Mouse (Mus musculus): ENCODE measurements around the gene Izumo4.

The Izumo4 gene

GRCm38 (mm10) chr10:80669737-80670485 lies 32.1 kb upstream of the Izumo4 start:
- no peak for DNase-seq (ENCODE audit: low spot score in 2 of 2)

DNA sequence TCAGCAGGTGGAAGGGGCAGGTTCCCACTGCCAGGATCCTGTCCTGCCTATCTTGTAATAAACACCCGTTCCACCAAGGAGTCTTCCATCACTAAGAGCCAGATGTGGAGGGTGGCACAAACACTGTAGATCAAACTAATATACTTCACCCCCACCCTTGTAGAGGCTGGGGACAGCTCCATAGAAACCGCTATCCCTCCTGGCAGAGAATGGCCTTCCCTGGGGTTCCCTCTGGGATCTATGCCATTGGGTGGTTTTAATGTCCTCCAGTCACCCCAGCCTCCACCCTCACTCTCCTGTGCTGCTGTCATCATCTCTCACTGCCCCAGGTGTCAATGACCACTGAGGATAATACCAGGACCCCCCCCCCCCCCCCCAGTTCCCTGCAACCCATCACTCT lies 31.5 kb upstream of the Izumo4 start:
- DNase-seq (ENCODE audit: low spot score in 2 of 2), result no peak

- no peak for DNase-seq (ENCODE audit: low spot score in 2 of 2)
Observed at GRCm38 (mm10) chr10:80671251-80671650, 30.7 kb upstream of the Izumo4 start.

- no peak for DNase-seq (ENCODE audit: low spot score in 2 of 2)
Observed at GRCm38 (mm10) chr10:80671936-80672690, 29.9 kb upstream of the Izumo4 start.

GRCm38 (mm10) chr10:80673690-80674089 lies 28.3 kb upstream of the Izumo4 start:
- DNase-seq (ENCODE audit: low spot score in 2 of 2), result no peak

DNA sequence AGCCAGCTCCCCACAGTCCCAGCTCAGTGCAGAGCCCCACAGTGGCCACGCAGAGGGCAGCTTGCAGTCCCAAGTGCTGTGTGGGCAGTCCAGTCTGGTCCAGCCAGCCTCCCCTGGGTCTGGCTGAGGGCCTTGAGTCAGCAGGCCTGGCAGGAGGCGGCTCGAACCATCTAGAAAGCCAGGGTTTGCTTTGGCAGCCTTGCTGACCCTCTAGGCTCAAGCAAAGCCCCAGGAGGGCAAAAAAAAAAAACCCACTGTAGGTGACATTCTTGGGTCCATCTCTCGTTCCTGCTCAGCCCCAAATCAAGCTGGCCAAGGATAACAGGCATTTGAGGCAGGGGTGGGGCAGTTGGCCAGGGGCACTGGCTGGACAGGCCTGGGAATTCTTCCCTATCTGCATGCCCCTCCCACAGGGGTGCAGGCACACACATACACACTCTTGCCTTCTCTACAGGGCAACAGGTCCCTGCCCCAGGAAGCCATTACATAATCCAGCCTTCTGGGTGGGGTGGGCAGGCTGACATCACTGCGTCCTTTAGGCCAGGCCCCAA lies 27.7 kb upstream of the Izumo4 start:
- peak in 1 of 2 experiments; percentile 34 for DNase-seq (ENCODE audit: low spot score in 2 of 2)

GRCm38 (mm10) chr10:80674851-80675404 lies 27.1 kb upstream of the Izumo4 start:
- peak in 1 of 2 experiments; percentile 15 for DNase-seq (ENCODE audit: low spot score in 2 of 2)

- peak in 1 of 2 experiments; percentile 24 for DNase-seq (ENCODE audit: low spot score in 2 of 2)
Observed at GRCm38 (mm10) chr10:80675405-80676197, 26.4 kb upstream of the Izumo4 start.

- peak; percentile 99 for DNase-seq (ENCODE audit: low spot score in 2 of 2)
Observed at GRCm38 (mm10) chr10:80676198-80676928, 25.6 kb upstream of the Izumo4 start.

DNA sequence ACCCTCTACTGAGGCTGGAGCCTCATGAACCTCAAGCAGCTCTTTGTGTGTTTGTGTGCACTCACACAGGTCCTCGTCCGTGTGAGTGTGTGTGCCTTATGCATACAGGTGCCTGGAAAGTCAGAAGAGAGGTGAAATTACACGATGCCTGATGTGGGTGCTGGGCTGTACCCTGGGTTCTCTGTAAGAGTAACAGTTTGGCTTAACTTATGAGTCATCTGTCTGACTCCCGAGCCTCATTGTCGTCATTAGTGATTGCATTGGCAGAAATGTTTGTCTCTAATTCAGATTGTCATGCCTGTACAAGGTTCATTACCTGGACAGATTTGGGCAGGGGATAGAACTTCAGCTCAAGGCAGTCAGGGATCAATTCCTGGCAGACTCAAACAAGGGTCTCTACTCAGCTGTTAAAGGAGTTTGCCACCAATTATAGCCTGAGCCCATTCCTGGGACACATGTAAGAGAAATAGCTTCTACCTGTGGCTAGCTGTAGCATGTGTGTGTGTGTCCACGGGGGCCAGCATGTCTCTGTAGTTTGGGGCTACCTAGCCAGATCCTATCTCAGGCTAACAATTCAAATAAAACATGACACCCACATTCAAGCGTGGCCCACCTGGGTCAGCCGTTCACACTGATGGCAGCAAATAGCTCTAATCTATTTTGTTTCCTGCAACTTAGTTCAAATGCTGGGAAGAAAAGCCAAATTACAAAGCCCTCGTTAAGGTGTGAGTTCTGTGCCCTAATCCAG lies 24.7 kb upstream of the Izumo4 start:
- DNase-seq (ENCODE audit: low spot score in 2 of 2), result peak in 1 of 2 experiments; percentile 74

DNA sequence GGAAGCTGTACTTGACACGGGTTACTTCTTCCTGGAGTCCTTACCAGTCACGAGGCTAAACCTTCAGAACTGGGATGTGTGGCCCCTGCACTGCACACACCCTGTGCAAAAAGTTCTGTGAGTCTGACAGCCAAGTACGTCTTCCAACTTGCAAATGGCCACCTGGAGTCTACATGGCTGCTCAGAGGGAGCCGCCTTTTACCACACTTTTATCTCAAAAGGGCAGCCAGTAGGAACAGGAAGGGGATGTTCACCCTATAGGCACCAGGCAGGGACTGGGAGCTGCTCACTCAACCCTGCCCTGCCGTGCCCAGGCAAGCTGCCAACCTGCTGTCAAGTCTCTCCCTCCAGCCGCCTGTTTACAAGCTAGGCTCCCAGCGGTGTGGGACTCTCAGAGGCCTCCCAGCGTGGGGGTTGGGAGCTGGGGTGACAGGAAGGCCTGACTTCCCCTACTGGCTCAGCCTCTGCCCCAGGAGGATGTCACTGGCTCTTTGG lies 24.0 kb upstream of the Izumo4 start, which contains the start of gene Mknk2:
TSS of gene Mknk2 (minus strand) at position 171 of the 495 bp plus-strand sequence.
- peak; percentile 96 to 98 for DNase-seq (ENCODE audit: low spot score in 2 of 2)

GRCm38 (mm10) chr10:80678601-80679377 lies 23.2 kb upstream of the Izumo4 start:
- peak; percentile 61 to 77 for DNase-seq (ENCODE audit: low spot score in 2 of 2)

DNA sequence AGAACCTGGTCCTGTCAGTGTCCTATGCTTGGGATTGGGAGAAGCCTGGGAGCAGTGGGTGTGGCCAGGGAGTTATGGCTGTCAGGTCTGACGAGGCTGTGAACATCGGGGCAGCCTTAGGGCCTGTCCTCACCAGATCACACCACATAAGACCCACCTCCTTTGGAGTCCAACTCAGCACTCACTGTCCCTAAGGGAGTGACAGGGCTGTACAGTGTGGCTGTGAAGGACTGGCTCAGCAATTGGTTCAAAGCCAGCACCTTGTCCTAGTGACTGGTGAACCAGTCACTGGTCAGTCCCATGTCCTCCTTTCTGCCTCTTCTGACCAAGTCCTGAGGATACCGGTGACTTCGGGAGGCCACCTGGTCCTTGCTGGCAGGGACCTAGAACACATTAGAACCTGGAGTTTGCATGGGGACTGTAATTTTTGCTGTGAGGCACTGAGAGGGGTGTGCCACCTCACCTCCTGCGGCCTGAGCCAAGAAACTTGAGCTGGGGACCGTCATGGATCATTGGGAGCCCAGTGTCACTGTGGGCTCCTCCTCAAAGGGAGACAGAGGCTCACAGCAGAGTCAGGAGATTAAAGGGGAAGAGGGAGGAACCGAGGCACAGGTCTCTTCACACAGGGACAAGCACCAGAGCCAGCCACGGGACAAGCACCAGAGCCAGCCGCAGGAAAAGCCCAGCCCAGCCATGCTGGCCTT lies 22.3 kb upstream of the Izumo4 start:
- peak in 1 of 2 experiments; percentile 34 for DNase-seq (ENCODE audit: low spot score in 2 of 2)

GRCm38 (mm10) chr10:80680260-80680696 lies 21.7 kb upstream of the Izumo4 start:
- DNase-seq (ENCODE audit: low spot score in 2 of 2), result peak in 1 of 2 experiments; percentile 17

DNA sequence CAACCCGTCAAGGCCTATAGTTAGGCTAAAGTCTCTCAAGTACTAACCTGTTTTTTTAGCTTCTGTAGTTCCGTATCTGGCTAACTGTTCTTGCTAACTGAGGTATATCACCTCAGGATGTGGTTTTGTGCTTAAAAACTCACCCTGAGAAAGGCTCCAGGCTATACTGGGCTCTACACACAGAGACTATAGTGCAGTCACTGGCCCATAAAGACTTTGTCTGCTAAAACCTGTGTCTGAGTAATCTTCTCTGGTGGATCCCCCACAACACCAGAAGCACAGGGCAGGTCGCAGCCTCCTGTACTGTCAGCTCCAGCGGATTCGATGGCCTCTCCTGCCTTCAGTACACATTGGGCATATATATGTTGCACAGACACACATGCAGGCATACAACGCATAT lies 20.0 kb upstream of the Izumo4 start:
- DNase-seq (ENCODE audit: low spot score in 2 of 2), result peak in 1 of 2 experiments; percentile 32

- DNase-seq (ENCODE audit: low spot score in 2 of 2), result no peak
Observed at GRCm38 (mm10) chr10:80683647-80684046, 18.3 kb upstream of the Izumo4 start.

- DNase-seq (ENCODE audit: low spot score in 2 of 2), result peak; percentile 87 to 92
Observed at GRCm38 (mm10) chr10:80684214-80684613, 17.8 kb upstream of the Izumo4 start.

- DNase-seq (ENCODE audit: low spot score in 2 of 2), result peak in 1 of 2 experiments; percentile 46
Observed at GRCm38 (mm10) chr10:80684984-80685383, 17.0 kb upstream of the Izumo4 start.

Data from spleen, postnatal 4 days (tissue).